Mouse (Mus musculus) monocyte, adult 2 months (primary cell): ENCODE measurements around the gene Gm17482.
A peak's percentile ranks its signal among the peaks of the same experiment; 100 is the strongest.
"Not testable (repeated sequence)": the region's sequence is repeated elsewhere in the genome, so short reads cannot be mapped to it uniquely, and the experiment has no call there.

Experiments
- DNase-seq, 2 experiments: peaks; one replicate each; pipeline ENCODE4 v3.0.0; 2022; ENCODE audit warnings: low spot score in 2 of 2, low read depth in 1 of 2

Gm17482 gene

GRCm38 (mm10) chr6:115227043-115227442 lies at the start of gene Gm17482:
TSS of gene Gm17482 (plus strand) at chr6:115227343.
- DNase-seq = no peak

GRCm38 (mm10) chr6:115178826-115179225 lies 48.3 kb upstream of the Gm17482 start:
- DNase-seq = no peak

- no peak for DNase-seq
These were observed 46.0 kb upstream of the Gm17482 start for GRCm38 (mm10) chr6:115181094-115181493.

- DNase-seq = no peak
These were observed 36.0 kb upstream of the Gm17482 start for GRCm38 (mm10) chr6:115191111-115191510.

GRCm38 (mm10) chr6:115200753-115201152 lies 26.4 kb upstream of the Gm17482 start:
- no peak for DNase-seq

- no peak for DNase-seq
These were observed 24.1 kb upstream of the Gm17482 start for GRCm38 (mm10) chr6:115203029-115203428.

GRCm38 (mm10) chr6:115210187-115210586 lies 17.0 kb upstream of the Gm17482 start:
- no peak for DNase-seq

- DNase-seq = no peak
These were observed 16.3 kb upstream of the Gm17482 start for GRCm38 (mm10) chr6:115210820-115211219.

GRCm38 (mm10) chr6:115212132-115212903 lies 14.8 kb upstream of the Gm17482 start:
- DNase-seq = no peak

GRCm38 (mm10) chr6:115213129-115213528 lies 14.0 kb upstream of the Gm17482 start:
- no peak for DNase-seq

- DNase-seq = no peak
These were observed 5.9 kb upstream of the Gm17482 start for GRCm38 (mm10) chr6:115221215-115221641.

GRCm38 (mm10) chr6:115225519-115225918 lies 1.6 kb upstream of the Gm17482 start:
- DNase-seq = no peak

GRCm38 (mm10) chr6:115227529-115227928 lies 386 bp downstream of the Gm17482 start:
- DNase-seq = peak in 1 of 2 experiments; percentile 49

GRCm38 (mm10) chr6:115230557-115230956 lies 3.4 kb downstream of the Gm17482 start:
- DNase-seq = no peak

GRCm38 (mm10) chr6:115231836-115232235 lies 4.7 kb downstream of the Gm17482 start:
- DNase-seq = no peak

GRCm38 (mm10) chr6:115232562-115232961 lies 5.4 kb downstream of the Gm17482 start:
- no peak for DNase-seq

GRCm38 (mm10) chr6:115238031-115239027 lies 11.2 kb downstream of the Gm17482 start:
- DNase-seq = no peak

GRCm38 (mm10) chr6:115239335-115239734 lies 12.2 kb downstream of the Gm17482 start:
- DNase-seq = no peak

GRCm38 (mm10) chr6:115240431-115240830 lies 13.3 kb downstream of the Gm17482 start:
- DNase-seq = not testable (repeated sequence)

GRCm38 (mm10) chr6:115241131-115241699 lies 14.1 kb downstream of the Gm17482 start:
- DNase-seq = no peak

- no peak for DNase-seq
These were observed 14.8 kb downstream of the Gm17482 start for GRCm38 (mm10) chr6:115241939-115242338.
